Mouse (Mus musculus) cortical plate, adult 2 months (tissue): ENCODE results near the gene Hacd1.

Experiments used
- CTCF ChIP-seq: fragments of 200-500 bp; IDR thresholded peaks from 2 replicates; pipeline ENCODE4 v1.5.1; 2011; ENCODE audit warnings: mild to moderate bottlenecking, control low read depth, low read length; ENCODE audit not compliant: insufficient read depth; ENCODE audit errors: extremely low read depth
- POLR2A ChIP-seq: fragments of 200-500 bp; IDR thresholded peaks from 2 replicates; pipeline ENCODE4 v1.6.1; 2011; ENCODE audit warnings: mild to moderate bottlenecking, low read length, control low read depth; ENCODE audit not compliant: insufficient read depth; ENCODE audit errors: extremely low read depth

DNA sequence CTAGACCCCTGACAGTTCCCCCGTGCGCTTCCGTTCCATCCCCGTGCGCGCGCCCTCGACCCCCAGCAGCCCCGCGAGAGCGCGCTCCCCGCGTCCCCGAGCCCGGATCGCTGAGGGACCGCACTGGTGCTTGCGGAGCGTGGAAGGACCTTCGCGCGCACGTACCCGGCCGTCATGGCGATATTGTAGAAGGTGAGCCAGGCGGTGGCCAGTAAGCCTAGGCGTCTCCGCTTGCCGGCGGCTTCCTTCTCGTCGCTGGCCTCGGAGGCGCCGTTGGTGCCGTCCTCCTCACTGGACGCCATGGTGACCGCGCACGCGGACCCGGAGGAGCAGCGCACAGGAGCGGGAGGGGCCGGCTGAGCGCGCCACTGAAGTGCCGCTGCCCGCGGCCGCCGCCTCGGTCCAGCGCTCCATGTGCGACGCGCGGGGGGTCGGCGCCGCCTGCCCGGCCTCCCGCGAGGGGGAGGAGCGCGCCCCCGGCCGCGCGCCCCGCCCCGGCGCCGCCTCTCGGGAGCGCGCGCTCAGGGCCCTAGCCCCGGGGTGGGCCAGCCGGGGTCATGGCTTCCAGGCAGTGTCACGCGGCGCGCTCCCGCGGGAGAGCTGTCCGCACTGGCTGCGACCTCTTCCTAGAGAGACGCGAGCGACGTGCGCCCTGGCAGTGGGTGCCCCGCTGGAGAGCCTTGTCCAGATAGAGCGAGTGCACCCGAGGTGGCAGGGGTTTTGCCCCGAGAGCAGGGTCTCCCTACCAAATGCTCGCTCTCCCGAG, at the start of gene Hacd1:
- no peak for TF ChIP-seq CTCF
- TF ChIP-seq POLR2A = 0 out of 2 replicates have a peak, but pooled peaks have one; percentile 24
